Mouse (Mus musculus): ENCODE data around the gene Retnla.

DNA sequence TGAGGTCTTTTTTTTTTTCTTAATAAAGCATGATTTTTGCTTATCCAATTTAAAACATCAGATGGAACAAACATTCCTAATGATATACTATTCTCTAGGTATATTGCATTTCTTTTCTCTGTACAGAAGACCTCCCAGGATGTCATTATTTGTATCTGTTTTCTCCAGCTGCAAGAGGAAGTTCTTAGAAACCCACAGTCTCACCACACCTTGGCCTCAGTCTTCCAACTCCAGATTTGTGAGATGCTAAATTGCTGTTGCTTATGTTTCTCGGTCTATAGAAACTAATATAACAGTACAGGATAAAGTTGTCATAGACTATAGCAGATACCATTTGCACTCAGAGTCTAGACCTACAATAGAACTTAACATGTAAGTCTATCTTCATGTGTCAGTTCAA lies 35.8 kb upstream of the Retnla start:
- TF ChIP-seq POLR2A (IDR thresholded peaks at IDR 0.05; ENCODE audit: borderline replicate concordance, extremely low read depth, low read depth, low read length) (no peak), CTCF (IDR thresholded peaks at IDR 0.05; ENCODE audit: insufficient read depth, low read length) (no peak)

Data from lung, adult 2 months (tissue).